Comparison of ENCODE assay signal across 18 mouse cellular contexts in genomic region chr13:97842801-97843200, GRCm38 (mm10).
DNase-seq lines count a peak whose midpoint lies in the region; ATAC-seq lines count a peak whose summit lies in the region.
"Had no signal": no experiment of that assay in that cellular context is flagged by ENCODE, and none has a peak within 500 bp of the region (broad histone marks: within the 10 kb centered on the region; RNA-seq: fewer than 3 reads in every experiment).

No protein-coding gene starts in this region.

- H3K4me3 ChIP-seq in heart, embryonic 10.5 days = no peak overlapping the region
- no peak overlapping the region for H3K4me3 ChIP-seq in lung, embryonic 16.5 days (ENCODE audit: low read length)
- H3K4me3 ChIP-seq: embryonic facial prominence, embryonic 15.5 days; erythroblast, embryonic 14.5 days; forebrain, embryonic 15.5 days; heart, adult 2 months; heart, embryonic 12.5 days; hindbrain, embryonic 12.5 days had no signal

- H3K36me3 ChIP-seq in heart, embryonic 10.5 days = no peaks in the 10 kb centered on the region
- no peaks in the 10 kb centered on the region for H3K36me3 ChIP-seq in lung, embryonic 16.5 days (ENCODE audit: control insufficient read depth, insufficient read depth, low read length)
- H3K36me3 ChIP-seq: embryonic facial prominence, embryonic 15.5 days; forebrain, embryonic 15.5 days; heart, embryonic 12.5 days; hindbrain, embryonic 12.5 days had no signal

- H3K9ac ChIP-seq in lung, embryonic 16.5 days (ENCODE audit: low read length) = no peak overlapping the region
- H3K9ac ChIP-seq: embryonic facial prominence, embryonic 15.5 days; forebrain, embryonic 15.5 days; heart, embryonic 12.5 days; hindbrain, embryonic 12.5 days had no signal

- DNase-seq in heart, postnatal 4 days = peak; percentile 26
- DNase-seq in heart, embryonic 10.5 days (ENCODE audit: low spot score) = no peak
- no peak for DNase-seq in lung, postnatal 25 days (ENCODE audit: low spot score)
- peak; percentile 55 for DNase-seq in fat pad, adult 2 months (ENCODE audit: extremely low read depth, low read depth, low spot score)
- no peak for DNase-seq in right cerebral cortex, adult 18-20 months
- DNase-seq: adrenal gland, adult 8-10 months; cerebellum, adult 18-20 months; cerebellum, adult 9-11 months; cerebellum, postnatal 36 days; gastrocnemius, postnatal 36 days; heart, adult 2 months had no signal

- no peak overlapping the region for H3K4me2 ChIP-seq in lung, embryonic 16.5 days (ENCODE audit: low read depth, low read length)
- H3K4me2 ChIP-seq: embryonic facial prominence, embryonic 15.5 days; forebrain, embryonic 15.5 days; heart, embryonic 12.5 days; hindbrain, embryonic 12.5 days had no signal

- H3K27ac ChIP-seq in heart, embryonic 10.5 days = no peak overlapping the region
- no peak overlapping the region for H3K27ac ChIP-seq in lung, embryonic 16.5 days (ENCODE audit: low read length)
- H3K27ac ChIP-seq: embryonic facial prominence, embryonic 15.5 days; forebrain, embryonic 15.5 days; heart, adult 2 months; hindbrain, embryonic 12.5 days had no signal

- WGBS in heart, embryonic 10.5 days = 45% methylated on average over 5 of the region's 5 CpGs
- 14% methylated on average over 5 of the region's 5 CpGs for WGBS in lung, embryonic 16.5 days

- peaks cover 9% of the 10 kb centered on the region; the same call in 1 of the 2 replicates for H3K4me1 ChIP-seq in heart, embryonic 10.5 days
- H3K4me1 ChIP-seq in lung, embryonic 16.5 days (replicated peaks; ENCODE audit: control insufficient read depth, insufficient read depth, low read length) = peaks cover 7% of the 10 kb centered on the region
- H3K4me1 ChIP-seq: forebrain, embryonic 15.5 days had no signal

- no peaks in the 10 kb centered on the region for H3K27me3 ChIP-seq in heart, embryonic 10.5 days (ENCODE audit: insufficient read depth, poor library complexity, severe bottlenecking)
- no peaks in the 10 kb centered on the region for H3K27me3 ChIP-seq in lung, embryonic 16.5 days (ENCODE audit: control insufficient read depth, insufficient read depth, low read depth, low read length)
- H3K27me3 ChIP-seq: embryonic facial prominence, embryonic 15.5 days; forebrain, embryonic 15.5 days; heart, embryonic 12.5 days; hindbrain, embryonic 12.5 days had no signal

- H3K9me3 ChIP-seq in heart, embryonic 10.5 days = no peaks in the 10 kb centered on the region
- no peaks in the 10 kb centered on the region for H3K9me3 ChIP-seq in lung, embryonic 16.5 days (ENCODE audit: control insufficient read depth, low read length)
- H3K9me3 ChIP-seq: embryonic facial prominence, embryonic 15.5 days; forebrain, embryonic 15.5 days; heart, embryonic 12.5 days; hindbrain, embryonic 12.5 days had no signal

- ATAC-seq in lung, embryonic 16.5 days (ENCODE audit: low read depth) = peak; percentile 47; the same call in 1 of the 2 replicates
- ATAC-seq: forebrain, embryonic 15.5 days; intestine, postnatal 0 days had no signal

Comparison
In these comparisons a context has a peak if more than half of its experiments do, and no peak if none do; other contexts are left out.
1. DNase-seq: peak in heart, postnatal 4 days (single experiment) and fat pad, adult 2 months (single experiment); none in heart, embryonic 10.5 days (single experiment), lung, postnatal 25 days (single experiment) and right cerebral cortex, adult 18-20 months (single experiment).